Mouse (Mus musculus): ENCODE results near the gene Chst15. TPM values are rescaled to one million over a fixed set of nuclear protein-coding genes. Genes with fewer than 3 reads are reported as not detected.

Chst15 gene
- polyA plus RNA-seq, 1 experiment = 0.11 TPM

GRCm38 (mm10) chr7:132343900-132344299 is 26.9 kb upstream of the Chst15 start:
- TF ChIP-seq GATA1 (IDR thresholded peaks at IDR 0.05; ENCODE audit: low read length) = no peak

- no peak for TF ChIP-seq GATA1 (IDR thresholded peaks at IDR 0.05; ENCODE audit: low read length)
These were observed 26.1 kb upstream of the Chst15 start for GRCm38 (mm10) chr7:132343146-132343545.

GRCm38 (mm10) chr7:132339041-132339839 is 22.2 kb upstream of the Chst15 start:
- TF ChIP-seq GATA1 (IDR thresholded peaks at IDR 0.05; ENCODE audit: low read length) = no peak

- TF ChIP-seq GATA1 (IDR thresholded peaks at IDR 0.05; ENCODE audit: low read length) = no peak
These were observed 21.3 kb upstream of the Chst15 start for GRCm38 (mm10) chr7:132338350-132338749.

- no peak for TF ChIP-seq GATA1 (IDR thresholded peaks at IDR 0.05; ENCODE audit: low read length)
These were observed 20.4 kb upstream of the Chst15 start for GRCm38 (mm10) chr7:132337268-132337917.

- no peak for TF ChIP-seq GATA1 (IDR thresholded peaks at IDR 0.05; ENCODE audit: low read length)
These were observed 19.8 kb upstream of the Chst15 start for GRCm38 (mm10) chr7:132336781-132337180.

- TF ChIP-seq GATA1 (IDR thresholded peaks at IDR 0.05; ENCODE audit: low read length) = no peak
These were observed 18.3 kb upstream of the Chst15 start for GRCm38 (mm10) chr7:132335367-132335766.

GRCm38 (mm10) chr7:132333078-132333477 is 16.1 kb upstream of the Chst15 start:
- no peak for TF ChIP-seq GATA1 (IDR thresholded peaks at IDR 0.05; ENCODE audit: low read length)

- TF ChIP-seq GATA1 (IDR thresholded peaks at IDR 0.05; ENCODE audit: low read length) = no peak
These were observed 15.1 kb upstream of the Chst15 start for GRCm38 (mm10) chr7:132332176-132332575.

GRCm38 (mm10) chr7:132330179-132330578 is 13.2 kb upstream of the Chst15 start:
- TF ChIP-seq GATA1 (IDR thresholded peaks at IDR 0.05; ENCODE audit: low read length) = no peak

GRCm38 (mm10) chr7:132328648-132329047 is 11.6 kb upstream of the Chst15 start:
- no peak for TF ChIP-seq GATA1 (IDR thresholded peaks at IDR 0.05; ENCODE audit: low read length)

GRCm38 (mm10) chr7:132325549-132326331 is 8.7 kb upstream of the Chst15 start:
- no peak for TF ChIP-seq GATA1 (IDR thresholded peaks at IDR 0.05; ENCODE audit: low read length)

GRCm38 (mm10) chr7:132323430-132323829 is 6.4 kb upstream of the Chst15 start:
- no peak for TF ChIP-seq GATA1 (IDR thresholded peaks at IDR 0.05; ENCODE audit: low read length)

GRCm38 (mm10) chr7:132321392-132321958 is 4.4 kb upstream of the Chst15 start:
- no peak for TF ChIP-seq GATA1 (IDR thresholded peaks at IDR 0.05; ENCODE audit: low read length)

GRCm38 (mm10) chr7:132316101-132317035 is 660 bp downstream of the Chst15 start:
- no peak for TF ChIP-seq GATA1 (IDR thresholded peaks at IDR 0.05; ENCODE audit: low read length)

All from G1E-ER4 (cell line).